Mouse (Mus musculus): ENCODE data around the gene Rac3. TPM values are rescaled to one million over a fixed set of nuclear protein-coding genes. Genes with fewer than 3 reads are reported as not detected.
"Not testable (repeated sequence)": the region's sequence is repeated elsewhere in the genome, so short reads cannot be mapped to it uniquely, and the experiment has no call there.

The Rac3 gene
- 10 to 100 TPM; 33.5 to 43.1 (median 37.5) TPM for total RNA-seq (2022)

DNA sequence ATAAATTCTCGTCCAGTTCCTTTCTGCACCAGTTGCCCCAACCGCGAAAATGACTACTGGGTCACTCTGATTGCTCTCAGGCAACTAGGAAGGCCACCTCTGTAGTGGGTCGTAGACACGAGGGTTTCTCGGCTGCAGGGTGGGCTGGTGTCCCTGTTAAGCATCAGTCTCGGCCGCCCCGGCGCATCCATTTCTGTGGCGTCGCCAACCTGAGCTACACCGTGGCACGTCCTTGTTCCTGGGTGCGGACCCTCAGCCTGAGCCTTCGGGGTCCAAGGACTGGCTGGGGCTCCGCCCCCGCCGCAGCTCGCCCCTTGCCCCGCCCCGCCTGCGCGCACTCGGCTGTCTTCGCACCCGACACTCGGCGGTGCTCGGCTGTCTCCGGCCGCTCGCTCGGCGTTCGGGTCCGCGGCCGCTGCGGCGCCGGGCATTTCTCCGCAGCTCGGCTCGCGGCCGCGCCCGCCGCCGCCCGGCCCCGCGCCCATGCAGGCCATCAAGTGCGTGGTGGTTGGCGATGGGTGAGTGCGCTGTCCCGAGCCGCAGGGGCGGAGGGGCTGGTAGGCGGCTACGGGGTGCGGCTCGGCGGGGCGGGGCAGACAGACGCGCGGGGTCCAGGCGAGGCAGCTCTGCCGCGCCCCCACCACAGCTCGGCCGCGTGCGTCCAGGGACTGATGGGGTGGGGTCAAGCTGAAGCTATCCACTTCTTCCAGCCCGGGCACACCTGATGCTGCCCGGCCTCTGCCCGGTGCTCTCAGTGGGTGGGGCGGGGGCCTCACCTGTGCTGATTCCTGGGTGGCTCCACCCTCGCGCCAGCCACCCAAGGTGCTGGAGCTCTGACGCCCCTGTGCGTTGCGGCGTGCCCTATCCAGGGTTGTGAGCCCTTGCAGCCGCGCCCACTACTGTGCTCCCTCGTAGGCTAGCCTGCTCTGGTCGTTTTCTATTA is at the start of gene Rac3:
Gene Rac3 (plus strand): TSS at position 347 of the 943 bp plus-strand sequence.
- DNase-seq (ENCODE audit: low spot score in 2 of 2): peak in 1 of 2 experiments; percentile 51

DNA sequence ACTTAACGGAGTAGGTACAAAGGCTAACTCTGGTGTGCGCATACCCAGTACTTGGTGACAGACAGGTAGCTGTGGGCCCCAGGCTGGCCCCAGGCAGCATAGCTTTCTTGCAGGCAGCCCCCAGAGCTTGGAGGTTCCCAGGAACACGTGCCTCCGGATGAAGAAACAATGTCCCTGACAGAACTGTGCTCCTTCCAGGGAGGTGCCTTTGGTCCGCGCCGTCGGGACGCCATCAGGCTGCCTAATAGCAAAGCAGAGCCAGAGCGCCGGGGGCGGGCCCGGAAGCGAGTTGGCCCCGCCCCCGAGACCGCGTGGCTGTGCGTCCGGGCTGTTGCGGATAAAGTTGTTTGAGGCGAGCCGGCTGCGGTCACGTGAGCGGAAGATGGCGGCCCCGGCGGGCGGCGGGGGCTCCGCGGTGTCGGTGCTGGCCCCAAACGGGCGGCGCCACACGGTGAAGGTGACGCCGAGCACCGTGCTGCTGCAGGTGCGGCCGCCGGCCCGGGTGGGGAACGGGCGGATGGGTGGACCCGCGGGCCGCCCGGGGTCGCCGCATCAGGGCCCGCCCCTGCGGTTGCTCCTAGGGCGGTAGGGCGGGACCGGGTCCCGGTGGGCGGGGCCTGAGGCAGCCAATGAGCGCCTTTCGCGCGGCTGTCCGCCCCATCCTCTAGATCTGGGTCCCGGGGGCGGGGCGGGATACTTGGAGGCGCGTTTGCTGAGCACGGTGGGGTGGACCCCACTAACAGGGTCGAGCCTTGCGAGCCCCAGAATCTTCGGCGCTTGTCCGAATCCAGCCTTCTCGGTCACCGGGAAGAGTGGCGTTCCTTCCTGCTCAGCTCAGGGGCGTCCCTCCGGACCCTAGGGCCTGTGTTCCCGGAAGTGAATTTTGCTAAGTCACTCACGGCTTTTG is 48.3 kb upstream of the Rac3 start, which contains the start of gene Aspscr1:
Gene Aspscr1 (plus strand): TSS at position 287 of the 907 bp plus-strand sequence.
- DNase-seq (ENCODE audit: low spot score in 2 of 2): peak; percentile 84 to 88

DNA sequence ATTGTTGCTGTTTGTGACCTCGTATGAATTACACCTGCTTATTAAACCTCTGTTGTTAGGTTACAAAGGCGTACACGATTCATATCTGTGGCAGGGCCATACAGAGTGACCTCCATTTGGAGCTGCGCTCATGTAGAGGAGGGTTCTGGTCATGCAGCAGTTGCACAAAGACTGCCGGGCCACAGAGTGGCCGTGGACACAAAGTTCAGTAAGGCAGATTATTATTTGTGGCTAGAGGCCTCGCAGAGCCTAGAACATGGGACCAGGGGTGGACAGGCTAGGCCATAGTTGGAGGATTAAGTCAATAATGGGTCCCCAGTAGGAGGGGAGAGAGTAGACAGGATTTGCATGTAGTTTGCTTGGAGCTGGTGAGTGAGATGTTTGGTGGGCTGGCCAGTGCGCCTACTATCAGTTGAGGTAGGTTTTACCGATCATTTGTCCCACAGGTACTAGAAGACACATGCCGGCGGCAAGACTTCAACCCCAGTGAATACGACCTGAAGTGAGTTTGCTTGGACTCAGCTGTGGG is 47.6 kb upstream of the Rac3 start:
- no peak for DNase-seq (ENCODE audit: low spot score in 2 of 2)

DNA sequence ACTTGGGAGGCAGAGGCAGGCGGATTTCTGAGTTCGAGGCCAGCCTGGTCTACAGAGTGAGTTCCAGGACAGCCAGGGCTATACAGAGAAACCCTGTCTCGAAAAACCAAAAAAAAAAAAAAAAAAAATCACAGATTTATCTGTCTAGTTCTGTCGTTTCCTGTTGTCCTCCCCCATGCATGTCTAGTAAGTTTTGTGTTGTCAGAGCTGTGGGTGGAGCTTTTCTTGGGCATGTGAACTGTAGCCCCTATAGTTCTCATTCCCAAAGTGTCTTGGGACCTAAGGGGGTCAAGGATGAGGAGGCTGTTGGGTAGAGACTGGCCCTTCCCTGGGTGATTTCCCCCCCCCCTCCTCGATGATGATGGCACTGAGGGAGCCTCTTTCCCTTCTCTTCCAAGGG is 45.4 kb upstream of the Rac3 start:
- not testable (repeated sequence) for DNase-seq (ENCODE audit: low spot score in 2 of 2)

DNA sequence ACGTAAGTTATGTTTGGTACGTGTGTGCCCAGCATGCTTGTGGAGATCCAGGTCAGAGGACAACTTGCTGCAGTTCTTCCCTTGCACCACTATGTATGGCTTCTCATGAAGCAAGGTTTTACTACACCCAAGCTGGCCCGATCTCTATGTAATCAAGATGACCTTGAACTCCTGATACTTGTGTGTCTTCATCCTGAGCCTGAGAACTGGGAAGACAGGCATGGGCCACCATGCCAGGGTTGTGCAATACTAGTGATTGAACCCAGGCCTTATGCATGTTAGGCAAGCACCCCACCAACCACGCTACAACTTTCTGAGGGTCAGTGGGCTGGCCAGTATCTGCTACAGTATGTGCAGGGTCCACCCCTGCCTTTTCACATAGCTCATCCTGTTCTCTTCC is 44.3 kb upstream of the Rac3 start:
- DNase-seq (ENCODE audit: low spot score in 2 of 2): no peak

DNA sequence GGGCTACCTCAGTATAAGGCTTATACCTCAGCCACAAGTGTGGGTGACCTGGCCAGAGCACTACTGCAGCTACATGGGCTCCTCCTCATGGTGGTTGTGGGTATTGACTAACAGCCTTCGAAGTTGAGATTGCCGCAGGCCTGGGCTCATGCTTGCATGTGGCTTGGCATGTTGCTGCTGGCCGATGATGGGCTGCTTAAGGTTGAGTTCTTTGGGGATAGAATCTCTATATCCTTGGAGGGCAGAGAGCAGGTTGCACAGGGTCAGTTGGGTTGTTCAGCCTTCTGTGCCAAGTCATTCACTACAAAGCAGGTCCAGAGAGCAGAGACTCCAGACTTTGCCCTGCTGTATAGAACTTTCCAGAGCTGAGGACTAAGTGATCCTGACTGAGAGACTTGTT is 41.4 kb upstream of the Rac3 start:
- DNase-seq (ENCODE audit: low spot score in 2 of 2): no peak

DNA sequence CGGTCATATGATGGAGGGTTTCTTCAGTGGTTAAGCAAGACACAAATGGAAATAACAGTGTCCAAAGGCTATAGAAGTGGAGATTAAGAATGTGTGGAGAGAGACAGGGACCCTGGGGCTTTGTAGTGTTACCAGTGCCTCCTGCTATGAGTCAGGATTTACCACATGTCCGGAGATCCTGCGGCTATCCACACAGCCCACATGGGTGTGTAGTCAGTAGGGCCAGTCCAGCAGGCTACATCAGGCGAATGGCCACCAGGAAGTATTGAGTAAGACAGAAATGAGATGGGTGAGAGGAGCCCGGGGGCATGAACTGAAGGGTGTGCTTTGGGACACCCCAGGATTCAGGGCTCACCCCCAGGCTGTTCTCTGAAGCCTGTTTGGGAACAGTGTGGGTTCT is 38.6 kb upstream of the Rac3 start:
- no peak for DNase-seq (ENCODE audit: low spot score in 2 of 2)

DNA sequence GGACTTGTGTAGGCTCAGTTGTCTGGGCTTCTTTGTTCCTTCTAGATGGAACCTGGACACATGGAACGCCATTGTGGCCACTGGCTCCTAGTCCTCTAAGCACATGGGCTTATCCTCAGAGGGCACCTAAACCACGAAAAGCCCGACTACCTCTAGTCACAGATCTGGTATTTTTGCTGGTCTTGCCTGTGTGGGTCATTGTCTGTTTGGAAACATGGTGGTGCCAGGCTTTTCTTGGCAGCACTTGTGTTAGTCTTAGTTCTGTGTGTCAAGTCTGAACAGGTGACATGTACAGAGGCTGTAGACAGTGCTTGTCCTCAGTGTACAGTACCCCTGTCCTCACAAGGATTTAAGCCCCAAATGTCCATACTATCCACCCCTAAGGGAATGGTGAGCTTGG is 37.7 kb upstream of the Rac3 start:
- no peak for DNase-seq (ENCODE audit: low spot score in 2 of 2)

DNA sequence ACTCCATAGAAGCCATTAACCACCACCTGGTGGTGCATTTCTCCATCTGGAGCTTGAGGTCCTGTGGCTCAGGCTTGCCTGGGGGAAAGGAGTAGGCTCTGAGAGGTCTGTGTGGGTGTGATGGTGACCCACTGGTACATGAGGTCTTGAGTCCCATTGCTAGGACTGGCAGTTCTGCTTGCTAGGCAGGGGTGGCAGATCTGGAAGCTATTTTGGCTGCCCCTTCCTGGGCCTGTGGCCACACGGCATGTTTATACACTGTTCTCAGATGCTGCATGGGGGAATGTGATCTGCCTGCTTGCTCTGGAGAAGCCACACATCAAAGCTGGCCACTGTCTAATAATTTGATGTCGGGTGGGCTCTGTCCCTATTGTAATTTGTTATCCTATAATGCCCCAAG is 37.2 kb upstream of the Rac3 start:
- no peak for DNase-seq (ENCODE audit: low spot score in 2 of 2)

DNA sequence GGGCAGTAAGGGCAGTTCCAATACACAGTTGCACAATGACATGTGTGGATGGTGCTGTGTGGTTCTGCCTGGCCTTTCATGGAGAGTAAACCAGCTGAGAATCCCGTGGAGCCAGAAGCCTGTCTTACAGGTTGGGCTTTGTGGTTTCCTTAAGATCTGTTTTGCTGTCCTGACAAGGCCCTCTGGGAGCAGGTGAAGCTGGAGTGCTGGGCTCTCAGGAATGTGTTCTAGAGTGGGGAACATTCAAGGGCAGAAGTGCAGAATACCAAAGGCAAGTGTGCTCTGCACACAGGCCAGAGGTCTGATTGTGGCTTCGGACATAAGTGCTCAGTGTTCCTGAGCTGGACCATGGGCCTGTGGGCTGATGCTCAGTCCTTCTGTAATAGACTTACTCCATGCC is 36.6 kb upstream of the Rac3 start:
- no peak for DNase-seq (ENCODE audit: low spot score in 2 of 2)

DNA sequence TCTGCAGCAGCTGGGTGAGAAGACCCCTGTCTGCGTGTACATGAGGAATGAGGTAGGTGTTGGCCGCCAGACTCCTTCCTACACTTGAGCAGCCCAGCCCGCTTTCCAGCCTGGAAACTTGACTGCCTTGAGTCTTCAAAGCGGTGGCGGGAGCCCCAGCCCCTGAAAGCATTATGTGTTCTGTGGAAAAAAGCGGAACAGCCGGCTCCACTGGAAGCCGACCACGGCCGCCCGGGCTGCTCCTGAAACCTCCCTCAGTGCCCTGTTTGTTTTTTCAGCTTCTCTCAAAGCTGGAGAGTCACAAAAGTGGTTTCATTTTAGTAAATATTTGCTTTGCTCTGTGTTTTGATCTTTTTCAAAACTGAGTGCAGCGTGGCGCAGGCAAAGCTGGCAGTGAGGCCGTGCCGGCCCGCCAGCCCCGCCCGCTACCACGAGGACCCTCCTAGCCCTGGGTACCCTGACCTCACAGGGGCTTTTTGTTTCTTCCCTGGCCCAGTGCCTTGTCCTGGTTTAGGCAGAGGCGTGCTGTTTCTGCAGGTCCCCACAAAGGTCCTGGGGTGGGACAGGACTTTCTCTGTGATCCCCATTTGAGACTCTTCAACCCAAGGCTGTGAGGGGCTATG is 34.5 kb upstream of the Rac3 start:
- DNase-seq (ENCODE audit: low spot score in 2 of 2): no peak

DNA sequence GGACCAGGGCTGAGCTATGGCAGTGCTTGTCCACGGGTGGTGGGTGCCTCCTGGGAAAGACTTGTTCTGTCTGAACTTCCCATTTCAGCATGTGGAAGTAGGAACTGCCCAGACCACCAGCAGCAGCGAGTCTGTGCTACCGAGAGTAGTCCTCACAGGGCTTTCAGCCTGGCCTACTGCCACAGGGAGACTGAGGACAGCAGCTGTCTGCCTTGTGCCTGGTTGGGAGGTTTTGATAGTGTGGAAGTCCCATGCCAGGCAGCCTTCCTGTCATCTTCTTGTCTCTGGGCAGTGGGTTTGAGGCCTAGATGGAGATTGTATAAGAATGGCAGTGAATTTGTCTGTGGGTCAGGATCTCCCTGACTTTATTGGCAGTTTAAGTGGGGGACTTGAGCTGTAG is 31.9 kb upstream of the Rac3 start:
- no peak for DNase-seq (ENCODE audit: low spot score in 2 of 2)

DNA sequence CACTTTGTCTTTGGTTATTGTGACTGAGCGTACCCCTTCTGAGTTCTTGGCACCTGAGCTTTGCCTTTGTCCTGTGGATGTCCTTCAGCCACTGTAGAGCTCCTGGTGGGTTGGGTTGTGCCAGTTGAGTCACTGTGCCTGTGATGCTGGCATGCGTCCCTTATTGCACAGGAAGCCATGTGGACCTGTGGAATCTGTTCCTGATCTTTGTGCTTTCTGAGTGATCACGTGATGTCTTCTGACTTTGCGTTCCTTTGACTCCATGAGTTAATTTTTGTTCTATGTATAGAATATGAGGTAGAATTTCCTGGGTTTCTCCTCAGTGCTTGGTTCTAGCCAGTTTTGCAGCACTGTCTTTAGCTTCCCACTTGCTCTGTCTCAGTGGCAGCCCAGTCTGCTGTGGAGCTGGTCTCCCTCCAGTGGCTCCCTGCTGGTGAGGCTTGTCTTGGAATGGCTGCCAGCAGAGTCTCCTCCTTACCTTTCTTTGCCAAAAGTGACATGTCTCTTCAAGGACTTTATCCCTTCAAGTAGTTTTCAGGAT is 28.7 kb upstream of the Rac3 start:
- peak in 1 of 2 experiments; percentile 39 for DNase-seq (ENCODE audit: low spot score in 2 of 2)

DNA sequence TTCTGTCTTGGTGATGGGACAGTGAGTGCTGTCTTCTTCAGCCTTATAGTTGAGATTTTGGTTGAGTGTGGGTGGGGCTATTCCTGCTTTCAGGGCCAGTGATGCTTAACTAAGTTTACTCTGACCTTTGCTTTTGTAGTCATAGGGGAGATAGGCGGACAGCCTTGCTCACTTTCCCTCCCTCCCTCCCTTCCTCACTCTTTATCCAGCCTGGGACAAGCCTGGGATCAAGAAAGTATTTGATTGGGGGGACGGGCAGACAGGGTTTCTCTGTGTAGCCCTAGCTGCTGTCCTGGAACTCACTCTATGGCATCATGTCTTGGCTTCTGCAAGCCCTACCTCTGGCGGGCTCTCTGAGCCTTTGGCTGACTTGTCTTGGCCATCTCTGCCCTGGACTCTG is 27.8 kb upstream of the Rac3 start:
- no peak for DNase-seq (ENCODE audit: low spot score in 2 of 2)

DNA sequence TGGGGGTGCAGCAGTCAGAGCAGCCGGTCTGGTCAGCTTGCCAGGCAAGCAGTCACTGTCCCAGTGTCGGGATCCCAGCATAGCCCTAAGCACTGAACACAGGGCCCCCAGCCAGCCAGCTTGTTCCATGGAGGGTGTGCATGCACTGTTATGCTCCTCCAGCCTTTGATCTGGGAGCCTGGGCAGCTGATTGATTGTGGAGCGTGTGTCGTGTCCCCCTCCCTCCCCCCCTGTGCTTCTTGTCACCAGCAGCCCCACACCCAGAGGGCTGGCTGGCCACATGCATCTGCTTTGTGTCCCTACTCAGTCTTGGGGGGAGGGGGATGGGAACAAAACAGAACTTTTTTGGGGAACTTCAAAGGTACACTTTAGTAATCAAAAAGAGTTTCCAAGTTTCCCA is 26.1 kb upstream of the Rac3 start:
- DNase-seq (ENCODE audit: low spot score in 2 of 2): no peak

DNA sequence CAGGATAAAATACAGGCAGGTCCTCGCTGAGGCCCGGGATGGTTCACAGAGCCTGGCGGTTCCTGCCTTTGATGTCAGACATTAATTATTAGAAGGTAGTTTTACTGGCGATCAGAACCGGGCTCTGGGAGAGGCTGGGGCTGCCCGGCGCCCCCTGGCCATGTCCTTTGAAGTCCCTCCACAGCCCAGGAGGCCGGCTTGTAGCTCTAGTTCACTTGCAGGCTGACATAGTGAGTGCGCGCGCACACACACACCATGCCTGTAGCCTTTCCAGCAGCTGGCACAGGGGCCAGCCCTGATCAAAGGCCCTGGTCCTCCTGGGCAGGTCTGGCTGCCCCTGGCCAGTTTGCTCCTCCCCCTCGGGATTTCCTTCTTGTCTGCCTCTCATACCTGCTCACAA is 25.6 kb upstream of the Rac3 start:
- no peak for DNase-seq (ENCODE audit: low spot score in 2 of 2)

DNA sequence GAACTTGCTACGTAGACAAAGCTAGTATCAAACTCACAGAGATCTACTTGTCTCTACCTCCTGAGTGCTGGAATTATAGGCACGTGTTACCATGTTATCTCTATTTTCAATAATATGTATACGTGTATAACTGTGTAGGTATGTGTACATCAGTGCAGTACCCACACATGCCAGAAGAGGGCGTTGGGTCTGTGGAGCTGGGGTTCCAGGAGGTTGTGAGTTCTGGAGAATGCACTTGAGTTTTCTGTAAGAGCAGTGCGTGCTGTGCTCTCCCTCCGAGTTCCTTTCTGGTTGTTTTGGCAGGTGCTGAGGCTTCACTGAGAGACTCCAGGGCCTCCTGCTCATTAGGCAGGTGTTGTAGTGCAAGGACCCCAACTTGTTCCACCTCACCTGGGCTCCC is 24.7 kb upstream of the Rac3 start:
- DNase-seq (ENCODE audit: low spot score in 2 of 2): no peak

DNA sequence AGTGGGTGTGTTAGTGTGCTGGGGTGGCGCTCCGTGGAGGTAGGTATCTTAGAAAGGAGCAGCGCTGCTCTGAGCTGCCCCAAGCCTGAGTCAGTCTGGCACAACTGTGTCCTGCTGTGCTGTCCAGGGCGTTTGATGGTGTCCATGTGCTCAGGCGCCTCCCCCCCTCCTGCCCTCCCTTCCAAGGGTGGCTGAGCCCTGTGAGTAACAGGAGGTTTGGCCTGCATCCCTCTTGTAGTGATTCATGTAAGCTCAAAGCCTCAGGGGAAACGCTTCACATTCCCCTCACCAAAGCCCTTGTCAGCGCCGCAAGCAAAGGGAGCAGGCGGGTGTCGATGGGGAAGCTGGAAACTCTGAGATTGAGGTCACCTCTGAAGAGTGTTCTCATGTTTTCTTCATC is 23.5 kb upstream of the Rac3 start:
- no peak for DNase-seq (ENCODE audit: low spot score in 2 of 2)

DNA sequence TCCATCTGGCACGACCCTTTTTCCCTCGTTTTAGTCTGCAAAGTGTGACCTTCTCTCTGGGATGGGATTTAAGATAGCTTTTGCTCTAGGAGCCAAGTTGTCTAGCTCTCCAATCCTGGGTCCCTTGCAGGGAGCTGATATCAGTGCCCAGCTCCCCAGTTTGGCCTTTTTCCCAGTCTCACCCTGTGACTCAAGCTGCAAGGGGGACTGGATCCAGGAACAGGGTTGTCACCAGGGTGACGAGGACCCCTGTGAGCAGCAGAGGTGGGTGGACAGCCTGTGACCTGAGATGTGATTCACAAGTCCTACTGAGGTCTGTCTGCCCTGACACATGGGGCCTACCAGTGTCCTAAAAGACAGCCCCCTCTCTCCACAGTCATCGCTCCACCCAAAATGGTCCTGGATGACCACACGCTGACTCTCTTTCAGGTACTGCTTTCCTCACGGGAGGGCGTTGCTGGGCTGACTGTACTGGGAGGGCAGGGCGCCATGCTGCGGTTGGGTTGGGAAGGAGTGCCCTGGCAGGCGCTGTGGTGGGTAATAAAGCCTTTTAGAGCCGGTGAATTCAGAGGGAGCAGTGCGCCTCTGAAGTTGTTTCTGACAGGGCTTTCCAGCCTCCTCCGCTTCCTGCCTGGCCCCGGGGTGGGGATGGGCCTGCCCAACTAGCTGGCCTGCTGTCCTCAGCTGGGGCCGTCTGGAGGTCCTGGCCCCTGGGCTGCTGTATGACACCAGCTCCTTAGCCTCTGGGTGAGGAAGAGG is 17.4 kb upstream of the Rac3 start:
- no peak for DNase-seq (ENCODE audit: low spot score in 2 of 2)

Measured in layer of hippocampus, adult 8-10 months (tissue).